Mouse (Mus musculus) stomach, embryonic 16.5 days (tissue): ENCODE measurements at regions not wholly inside any gene's neighbourhood (a gene's known extent, or its start where the extent isn't known, plus 50 kb on each side); places are given as distances from the start of the nearest gene placed in this dataset.

Experiments
- ATAC-seq: fragments of 200-750 bp; cut with Nextera tagmentation; 2 replicates; pipeline ENCODE4 v1.8.0; 2017; ENCODE audit warnings: moderate number of reproducible peaks, moderate TSS enrichment; ENCODE audit not compliant: insufficient read depth, low FRiP score
- H3K27ac ChIP-seq: fragments of 300-500 bp; sonication (generic); 2 replicates; pipeline ENCODE4 v1.5.1; 2014; ENCODE audit warnings: low read length
- H3K27me3 ChIP-seq: fragments of 300-500 bp; sonication (generic); 2 replicates; pipeline ENCODE4 v1.6.1; 2014; ENCODE audit warnings: low read length, control low read depth, mixed read lengths; ENCODE audit not compliant: control insufficient read depth, insufficient read depth
- H3K36me3 ChIP-seq: fragments of 300-500 bp; sonication (generic); 2 replicates; pipeline ENCODE4 v1.6.1; 2014; ENCODE audit warnings: low read length; ENCODE audit not compliant: control insufficient read depth, insufficient read depth
- H3K4me1 ChIP-seq: fragments of 300-500 bp; sonication (generic); 2 replicates; pipeline ENCODE4 v1.6.1; 2014; ENCODE audit warnings: low read length, control low read depth, mixed read lengths; ENCODE audit not compliant: control insufficient read depth, insufficient read depth
- H3K4me2 ChIP-seq: fragments of 300-500 bp; sonication (generic); 2 replicates; pipeline ENCODE4 v1.6.1; 2014; ENCODE audit warnings: low read depth, low read length, mixed read lengths
- H3K4me3 ChIP-seq: fragments of 300-500 bp; sonication (generic); replicated peaks from 2 replicates; pipeline ENCODE4 v1.5.1; 2014; ENCODE audit warnings: mild to moderate bottlenecking, low read length
- H3K9ac ChIP-seq: fragments of 300-500 bp; sonication (generic); 2 replicates; pipeline ENCODE4 v1.6.1; 2014; ENCODE audit warnings: low read length
- H3K9me3 ChIP-seq: fragments of 300-500 bp; sonication (generic); replicated peaks from 2 replicates; pipeline ENCODE4 v1.6.1; 2016; ENCODE audit warnings: low read length, control low read depth; ENCODE audit not compliant: control insufficient read depth
- WGBS: fragments of 180-500 bp; shearing (Covaris S2); extraction: QIAGEN DNeasy Blood & Tissue Kit; methylation state at CpG from one replicate; pipeline ENCODE4 v1.1.7; 2014; 5-methylcytosine and 5-hydroxymethylcytosine counted together

DNA sequence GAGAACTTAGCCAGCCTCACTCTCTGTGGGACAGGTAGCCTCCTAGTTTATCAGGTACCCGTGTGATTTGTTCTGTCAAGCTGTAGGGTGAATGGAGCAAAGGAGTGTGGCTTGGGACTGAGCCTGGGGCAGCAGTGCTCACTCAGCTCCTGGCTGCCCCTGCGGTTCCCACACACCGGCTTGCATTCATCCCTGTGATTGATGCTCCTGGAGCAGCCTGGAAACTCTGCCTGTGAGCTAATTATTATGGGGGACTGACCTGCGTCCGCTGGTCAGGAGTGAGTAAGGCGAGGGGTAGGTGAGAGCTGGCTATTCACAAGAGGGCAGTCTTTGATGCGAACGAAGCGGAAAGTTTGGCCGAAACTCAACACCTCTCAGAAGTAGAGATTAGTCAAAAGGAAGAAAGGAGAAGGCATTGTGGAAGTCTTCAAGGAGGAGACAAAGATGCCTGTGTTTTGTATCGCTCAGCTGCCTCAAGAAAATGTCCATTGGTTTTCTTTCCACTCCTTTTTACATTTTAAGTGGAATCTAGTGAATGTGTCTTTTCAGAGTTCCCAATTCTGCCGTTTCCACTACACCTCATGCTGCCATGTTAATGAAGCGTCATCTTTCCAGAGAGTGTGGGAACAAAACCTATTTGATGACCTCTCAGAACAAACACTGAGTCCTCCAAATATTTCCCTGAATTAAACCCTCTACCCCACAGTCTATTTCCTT is 142.7 kb upstream of the Car8 start:
- no peak overlapping the region for H3K27ac ChIP-seq
- H3K9me3 ChIP-seq = no peaks in the 10 kb centered on the region
- no peaks in the 10 kb centered on the region for H3K27me3 ChIP-seq
- no peaks in the 10 kb centered on the region for H3K36me3 ChIP-seq
- H3K4me1 ChIP-seq = no peaks in the 10 kb centered on the region
- no peak overlapping the region for H3K4me2 ChIP-seq
- no peak for ATAC-seq
- H3K9ac ChIP-seq = no peak overlapping the region
- H3K4me3 ChIP-seq = no peak overlapping the region
- 35% methylated on average over 13 of the region's 13 CpGs for WGBS

DNA sequence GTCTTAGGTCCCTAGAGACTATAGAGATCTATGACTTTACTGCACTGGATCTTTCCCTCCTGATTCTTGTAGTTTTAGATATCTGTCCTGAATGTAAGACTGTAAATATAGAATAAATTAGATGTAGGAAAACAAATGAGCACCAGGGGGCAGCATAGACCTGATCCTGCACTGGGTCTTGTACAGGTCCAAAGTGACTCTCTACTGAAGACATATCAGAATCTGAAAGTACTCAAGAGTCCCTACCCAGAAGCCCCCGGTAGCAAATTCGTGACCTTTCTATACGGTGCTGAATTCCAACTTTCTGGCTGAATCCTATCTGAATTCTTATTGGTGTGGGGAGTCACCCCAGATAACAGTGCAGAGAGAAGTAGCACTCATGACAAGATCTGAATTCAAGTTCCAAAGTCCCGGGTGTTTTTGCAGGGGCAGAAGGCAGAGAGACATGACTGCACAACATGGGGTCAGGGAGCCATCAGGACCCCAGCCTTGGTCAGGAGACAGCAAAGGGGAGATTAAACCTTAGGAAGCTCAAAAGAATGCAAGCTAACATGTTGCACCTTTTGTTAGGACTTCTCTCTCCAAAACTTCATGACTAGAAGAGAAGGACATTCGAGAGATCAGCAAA is 142.0 kb upstream of the Car8 start:
- H3K4me1 ChIP-seq = no peaks in the 10 kb centered on the region
- 53% methylated on average over 5 of the region's 5 CpGs for WGBS
- no peak for ATAC-seq
- H3K27ac ChIP-seq = no peak overlapping the region
- no peak overlapping the region for H3K4me3 ChIP-seq
- H3K9me3 ChIP-seq = no peaks in the 10 kb centered on the region
- H3K27me3 ChIP-seq = no peaks in the 10 kb centered on the region
- H3K36me3 ChIP-seq = no peaks in the 10 kb centered on the region
- no peak overlapping the region for H3K9ac ChIP-seq
- no peak overlapping the region for H3K4me2 ChIP-seq

DNA sequence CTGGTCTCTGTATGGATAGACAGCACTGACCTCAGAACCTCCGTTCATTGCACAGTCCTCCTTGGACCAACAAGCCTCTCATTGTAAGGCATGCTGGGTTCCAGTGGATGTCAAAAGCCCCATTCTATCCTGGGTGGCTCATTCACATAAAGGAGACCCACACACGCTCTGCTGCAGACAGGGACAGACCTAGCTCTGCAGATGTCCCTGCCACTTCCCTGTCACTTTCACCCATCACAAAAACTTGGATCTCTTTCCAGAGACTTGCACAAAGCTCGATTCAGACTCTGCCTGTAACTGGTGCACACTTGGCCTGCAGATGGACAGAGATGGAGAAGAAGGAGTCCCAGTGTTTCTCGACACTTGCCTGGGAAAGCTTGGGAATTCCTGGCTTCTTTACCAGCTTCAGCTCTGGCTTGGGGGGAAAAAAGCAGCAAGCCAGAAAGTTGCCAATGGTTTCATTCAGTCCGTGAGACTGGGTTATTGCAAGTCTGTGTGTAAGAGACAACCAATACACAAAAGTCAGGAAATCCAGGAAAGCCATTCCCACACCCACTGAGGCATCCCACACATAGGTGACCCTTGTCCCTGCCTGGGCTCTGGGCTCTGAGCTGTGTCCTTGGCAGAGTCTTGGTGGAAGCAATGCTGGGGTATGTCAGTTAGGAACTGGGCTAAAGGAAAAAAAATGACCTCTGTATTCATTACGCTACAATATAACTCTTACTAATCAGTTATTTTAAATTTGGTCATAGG is 136.1 kb upstream of the Car8 start:
- Histone ChIP-seq H3K36me3 (no peaks in the 10 kb centered on the region), H3K4me1 (no peaks in the 10 kb centered on the region), H3K4me3 (no peak overlapping the region), H3K9me3 (no peaks in the 10 kb centered on the region), H3K9ac (no peak overlapping the region), H3K4me2 (no peak overlapping the region), H3K27me3 (no peaks in the 10 kb centered on the region), H3K27ac (no peak overlapping the region)
- WGBS = 77% methylated on average over 6 of the region's 6 CpGs
- ATAC-seq = peak; percentile 59; the same call in 1 of the 2 replicates

DNA sequence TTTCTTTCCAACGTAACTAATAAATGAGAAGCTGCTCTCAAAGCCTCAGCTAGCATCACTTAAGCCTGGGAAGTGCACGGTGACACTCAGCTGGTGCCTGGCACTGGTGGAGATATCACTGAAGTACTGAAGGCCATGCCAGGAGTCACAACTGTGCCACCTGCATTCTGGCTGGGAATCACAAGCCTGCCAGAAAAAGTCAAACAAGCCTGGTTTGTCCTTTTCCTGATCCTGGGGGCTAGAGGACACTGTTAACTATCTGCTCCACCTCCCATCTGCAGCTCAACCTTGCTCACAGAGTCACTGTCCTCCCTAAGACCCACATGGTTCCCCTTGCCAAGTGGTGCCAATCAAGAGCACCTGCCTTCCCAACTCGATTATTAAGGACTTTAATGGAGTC is 135.2 kb upstream of the Car8 start:
- no peaks in the 10 kb centered on the region for H3K36me3 ChIP-seq
- H3K9ac ChIP-seq = no peak overlapping the region
- H3K4me1 ChIP-seq = no peaks in the 10 kb centered on the region
- no peak overlapping the region for H3K27ac ChIP-seq
- H3K4me3 ChIP-seq = no peak overlapping the region
- no peaks in the 10 kb centered on the region for H3K9me3 ChIP-seq
- no peak for ATAC-seq
- 71% methylated on average over 3 of the region's 3 CpGs for WGBS
- no peaks in the 10 kb centered on the region for H3K27me3 ChIP-seq
- no peak overlapping the region for H3K4me2 ChIP-seq

DNA sequence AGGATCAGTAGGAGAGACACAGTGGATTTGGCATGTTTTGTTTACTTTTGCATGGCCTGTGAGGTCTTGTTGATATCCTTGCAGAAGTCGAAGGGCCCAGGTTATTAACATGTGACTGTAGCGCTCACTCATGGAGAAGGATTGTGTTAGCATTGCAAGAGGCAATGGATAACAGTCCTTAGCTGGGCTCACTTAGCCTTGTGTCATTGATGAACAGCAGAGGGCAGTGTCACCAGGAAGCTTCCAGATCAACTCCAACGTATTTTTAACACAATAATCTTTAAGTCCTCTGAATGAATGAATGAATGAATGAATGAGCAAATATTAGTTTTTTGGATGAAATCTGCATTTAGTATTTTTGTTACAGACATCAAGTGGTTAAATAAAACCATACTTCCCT is 133.2 kb upstream of the Car8 start:
- no peaks in the 10 kb centered on the region for H3K36me3 ChIP-seq
- H3K27ac ChIP-seq = no peak overlapping the region
- H3K4me2 ChIP-seq = no peak overlapping the region
- H3K4me1 ChIP-seq = no peaks in the 10 kb centered on the region
- ATAC-seq = no peak
- no peak overlapping the region for H3K9ac ChIP-seq
- no peaks in the 10 kb centered on the region for H3K27me3 ChIP-seq
- no peaks in the 10 kb centered on the region for H3K9me3 ChIP-seq
- WGBS = 66% methylated on average over 3 of the region's 3 CpGs
- no peak overlapping the region for H3K4me3 ChIP-seq

DNA sequence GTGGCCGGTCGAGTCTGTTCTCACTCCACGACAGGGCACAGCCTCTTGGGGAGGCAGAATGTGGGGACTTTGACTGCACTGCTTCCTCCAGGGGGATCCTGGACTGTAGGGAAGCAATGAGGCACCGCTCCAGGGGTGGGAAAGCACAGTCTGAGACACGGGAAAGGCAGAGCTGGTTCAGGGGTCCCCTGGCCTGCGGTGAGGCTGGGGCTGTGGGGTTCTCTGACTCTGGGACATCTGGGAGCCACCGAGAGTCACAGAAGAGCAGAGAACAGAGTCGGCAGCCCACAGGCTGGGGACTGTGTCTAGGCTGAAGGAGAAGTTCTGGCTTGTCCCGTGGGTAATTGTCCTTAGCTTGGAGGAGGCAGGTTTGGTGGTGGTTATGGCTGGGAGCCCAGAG is 131.9 kb upstream of the Car8 start:
- 58% methylated on average over 9 of the region's 9 CpGs for WGBS
- no peak for ATAC-seq
- H3K27me3 ChIP-seq = no peaks in the 10 kb centered on the region

DNA sequence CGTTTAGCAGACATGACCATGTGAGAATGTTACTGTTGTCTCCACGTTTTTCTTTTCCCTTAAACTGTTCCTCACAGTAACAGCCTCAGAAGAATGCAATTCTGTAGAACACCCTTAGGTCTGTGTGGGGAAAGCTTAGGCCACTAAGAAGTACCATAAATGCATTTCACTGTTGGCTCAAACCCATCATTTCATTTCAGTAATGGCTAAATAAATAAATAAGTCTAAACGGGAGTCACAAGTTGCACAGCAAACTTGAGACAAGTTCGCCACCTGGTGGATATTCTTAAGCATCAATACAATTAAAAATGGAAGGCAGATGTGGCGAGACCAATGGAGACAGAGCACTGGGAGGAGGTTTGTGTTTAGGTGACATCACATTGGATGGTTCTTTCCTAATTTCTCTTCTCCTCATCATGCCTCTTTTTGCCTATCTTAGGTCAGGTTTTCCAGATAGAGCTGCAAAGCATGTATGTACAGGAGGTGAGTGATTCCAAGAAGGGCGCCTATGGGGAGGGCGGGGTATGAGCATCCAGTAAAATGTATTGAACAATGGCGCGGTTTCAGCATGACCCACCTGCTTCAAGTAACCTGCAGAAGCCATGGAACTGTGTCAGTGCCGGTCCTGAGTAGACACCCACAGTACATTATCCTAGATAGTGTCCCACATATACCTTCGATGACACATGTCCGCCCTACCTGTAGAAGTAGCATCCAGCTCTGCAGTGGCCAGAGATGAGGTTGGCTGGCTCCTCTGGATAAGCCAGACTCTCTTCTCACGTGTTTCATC is 128.8 kb upstream of the Car8 start:
- Histone ChIP-seq H3K9ac (no peak overlapping the region), H3K4me1 (no peaks in the 10 kb centered on the region), H3K36me3 (no peaks in the 10 kb centered on the region), H3K27me3 (no peaks in the 10 kb centered on the region), H3K4me2 (peak overlapping the region; percentile 13; the same call in 1 of the 2 replicates), H3K4me3 (no peak overlapping the region), H3K9me3 (no peaks in the 10 kb centered on the region), H3K27ac (no peak overlapping the region)
- no peak for ATAC-seq
- 56% methylated on average over 13 of the region's 13 CpGs for WGBS

More for the DNA sequence above, 131.9 kb upstream of the Car8 start:
- no peak overlapping the region for H3K27ac ChIP-seq
- H3K9ac ChIP-seq = no peak overlapping the region
- no peaks in the 10 kb centered on the region for H3K9me3 ChIP-seq
- no peak overlapping the region for H3K4me3 ChIP-seq
- H3K4me2 ChIP-seq = no peak overlapping the region
- H3K4me1 ChIP-seq = no peaks in the 10 kb centered on the region
- H3K36me3 ChIP-seq = no peaks in the 10 kb centered on the region

DNA sequence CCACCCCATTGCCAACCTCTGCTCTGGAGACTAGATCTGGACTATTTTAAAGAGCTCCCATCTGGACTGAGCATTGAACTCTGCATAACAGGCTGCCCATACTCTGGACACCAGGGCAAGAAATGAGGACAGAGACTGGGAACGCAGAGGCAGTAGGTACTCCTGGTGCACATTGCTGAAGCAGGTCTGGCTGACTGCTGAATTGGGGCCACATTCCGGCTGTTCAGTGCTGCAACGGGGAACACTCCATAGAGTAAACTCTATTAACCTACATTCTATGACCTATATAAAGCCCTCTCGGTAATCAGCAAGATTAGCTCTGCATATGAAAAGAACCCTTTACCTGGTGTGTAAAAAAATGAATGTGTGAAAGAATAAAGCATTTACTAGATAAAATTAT is 128.1 kb upstream of the Car8 start:
- no peak overlapping the region for H3K4me2 ChIP-seq
- no peak overlapping the region for H3K4me3 ChIP-seq
- 53% methylated on average over 4 of the region's 4 CpGs for WGBS
- no peak overlapping the region for H3K27ac ChIP-seq
- H3K27me3 ChIP-seq = no peaks in the 10 kb centered on the region
- H3K9ac ChIP-seq = no peak overlapping the region
- H3K9me3 ChIP-seq = no peaks in the 10 kb centered on the region
- no peaks in the 10 kb centered on the region for H3K36me3 ChIP-seq
- peak; percentile 25; the same call in 1 of the 2 replicates for ATAC-seq
- H3K4me1 ChIP-seq = no peaks in the 10 kb centered on the region
